Mouse (Mus musculus): ENCODE measurements around the gene Gpr156. TPM values are rescaled to one million over a fixed set of nuclear protein-coding genes. Genes with fewer than 3 reads are reported as not detected.

Gene Gpr156
- polyA plus RNA-seq, 1 experiment from 2014 or later = 4.0 TPM

DNA sequence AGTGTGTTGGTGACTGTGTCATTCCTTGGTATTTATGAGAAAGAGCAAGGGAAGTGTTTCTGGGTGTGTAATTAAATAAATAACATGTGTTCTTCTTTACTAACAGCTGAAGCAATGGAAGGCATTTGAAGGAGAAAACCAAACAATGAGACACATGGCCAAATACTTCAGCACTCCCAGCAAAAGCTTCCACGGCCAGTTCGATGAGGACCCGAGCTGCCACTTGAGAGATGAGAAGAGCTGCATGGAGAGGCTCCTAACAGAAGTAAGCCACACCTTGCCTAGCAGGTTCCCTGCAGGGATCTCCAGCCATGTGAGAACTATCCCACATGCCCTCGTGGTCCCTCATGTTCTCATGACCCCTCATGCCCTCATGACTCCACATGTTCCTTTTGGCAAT, 81.5 kb downstream of the Gpr156 start:
- no peak overlapping the region for H3K4me3 ChIP-seq (ENCODE audit: low read depth, low read length)
- ATAC-seq (ENCODE audit: low FRiP score) (no peak), DNase-seq (ENCODE audit: low spot score) (no peak)
- H3K36me3 ChIP-seq (ENCODE audit: control insufficient read depth, insufficient read depth, low read length) = no peaks in the 10 kb centered on the region
- no peaks in the 10 kb centered on the region for H3K9me3 ChIP-seq (ENCODE audit: control insufficient read depth, low read length)
- 74% methylated on average over 4 of the region's 4 CpGs for WGBS
- no peak overlapping the region for H3K9ac ChIP-seq (ENCODE audit: low read depth, low read length)
- H3K27ac ChIP-seq (ENCODE audit: low read depth, low read length) = no peak overlapping the region
- H3K4me1 ChIP-seq (replicated peaks; ENCODE audit: control insufficient read depth, insufficient read depth, low read length) = peaks cover 7% of the 10 kb centered on the region; the same call in 1 of the 2 replicates
- H3K27me3 ChIP-seq (ENCODE audit: control insufficient read depth, insufficient read depth, low read length) = no peaks in the 10 kb centered on the region
- no peak overlapping the region for H3K4me2 ChIP-seq (replicated peaks; ENCODE audit: low read depth, low read length)

DNA sequence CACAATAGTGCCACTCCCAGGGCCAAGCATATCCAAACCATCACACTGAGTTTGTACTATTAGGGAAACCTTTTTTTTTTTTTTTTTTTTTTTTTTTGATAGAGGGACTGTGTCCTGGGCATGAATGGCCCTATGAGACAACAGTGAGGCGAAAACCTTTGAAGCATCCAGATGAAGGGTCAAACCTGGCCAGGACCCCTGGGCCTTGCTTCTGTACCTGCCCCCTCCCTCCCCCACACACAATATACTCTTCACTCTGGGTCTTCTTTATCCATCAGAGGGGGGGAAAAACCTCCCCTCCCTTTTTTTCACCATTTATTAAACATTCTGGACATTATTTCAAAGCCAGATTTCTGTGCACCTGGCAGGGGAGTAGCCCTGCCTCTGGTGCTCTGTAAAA, 83.5 kb downstream of the Gpr156 start:
- Histone ChIP-seq H3K9ac (ENCODE audit: low read depth, low read length) (peak overlapping the region; percentile 1; the same call in 1 of the 2 replicates), H3K36me3 (ENCODE audit: control insufficient read depth, insufficient read depth, low read length) (no peaks in the 10 kb centered on the region), H3K9me3 (ENCODE audit: control insufficient read depth, low read length) (no peaks in the 10 kb centered on the region), H3K27me3 (ENCODE audit: control insufficient read depth, insufficient read depth, low read length) (no peaks in the 10 kb centered on the region), H3K27ac (ENCODE audit: low read depth, low read length) (peak overlapping the region; percentile 79), H3K4me2 (replicated peaks; ENCODE audit: low read depth, low read length) (no peak overlapping the region), H3K4me3 (ENCODE audit: low read depth, low read length) (no peak overlapping the region), H3K4me1 (replicated peaks; ENCODE audit: control insufficient read depth, insufficient read depth, low read length) (0 out of 2 replicates have a peak, but pooled peaks cover 5% of the 10 kb centered on the region)
- no peak for DNase-seq (ENCODE audit: low spot score)
- WGBS = 71% methylated on average over 1 of the region's 1 CpGs
- peak; percentile 51 for ATAC-seq (ENCODE audit: low FRiP score)

DNA sequence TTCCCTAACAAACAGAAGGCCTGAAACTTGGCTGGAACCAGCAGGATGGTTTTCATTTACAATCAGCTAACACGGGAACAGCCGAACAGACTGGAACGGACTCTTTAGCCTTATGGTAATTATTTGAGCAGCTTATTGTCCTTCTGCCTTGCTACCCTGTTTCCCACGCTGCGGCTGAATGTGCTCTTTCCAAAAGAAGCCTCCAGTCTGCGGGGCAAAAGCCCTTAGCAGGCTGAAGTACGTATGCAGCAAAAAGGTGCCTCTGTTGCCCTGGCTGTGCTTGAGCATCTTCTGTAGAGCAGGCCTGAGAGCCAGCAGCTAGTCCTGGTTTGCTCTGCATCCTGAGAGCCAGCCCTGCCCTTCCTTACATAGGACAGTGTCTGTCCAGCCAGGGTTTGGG, 83.9 kb downstream of the Gpr156 start:
- Histone ChIP-seq H3K4me1 (replicated peaks; ENCODE audit: control insufficient read depth, insufficient read depth, low read length) (0 out of 2 replicates have a peak, but pooled peaks cover 3% of the 10 kb centered on the region), H3K4me3 (ENCODE audit: low read depth, low read length) (no peak overlapping the region), H3K9ac (ENCODE audit: low read depth, low read length) (peak overlapping the region; percentile 1; the same call in 1 of the 2 replicates), H3K36me3 (ENCODE audit: control insufficient read depth, insufficient read depth, low read length) (no peaks in the 10 kb centered on the region), H3K27me3 (ENCODE audit: control insufficient read depth, insufficient read depth, low read length) (no peaks in the 10 kb centered on the region), H3K9me3 (ENCODE audit: control insufficient read depth, low read length) (no peaks in the 10 kb centered on the region), H3K27ac (ENCODE audit: low read depth, low read length) (peak overlapping the region; percentile 79), H3K4me2 (replicated peaks; ENCODE audit: low read depth, low read length) (no peak overlapping the region)
- DNase-seq (ENCODE audit: low spot score) = peak; percentile 49
- WGBS = 25% methylated on average over 7 of the region's 7 CpGs
- peak; percentile 78 for ATAC-seq (ENCODE audit: low FRiP score)

DNA sequence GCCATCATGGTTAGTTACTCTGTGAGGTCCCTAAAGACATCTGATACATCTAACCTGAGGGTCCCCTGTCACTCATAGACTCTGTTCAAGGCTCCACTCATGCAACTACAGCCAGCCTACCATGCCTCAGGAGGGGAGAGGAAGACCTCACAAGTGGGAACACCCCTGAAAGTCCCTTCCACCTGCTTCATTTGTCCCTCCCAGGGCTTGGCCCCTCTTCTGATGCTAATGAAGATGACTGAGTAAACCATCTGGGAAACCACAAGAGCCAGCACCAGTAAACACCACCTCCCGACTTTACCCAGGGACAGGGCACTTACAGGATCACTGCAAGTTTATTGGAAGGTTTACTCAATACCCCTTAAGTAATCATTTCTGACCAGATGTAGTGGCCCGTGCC, 85.5 kb downstream of the Gpr156 start:
- H3K27me3 ChIP-seq (ENCODE audit: control insufficient read depth, insufficient read depth, low read length) = no peaks in the 10 kb centered on the region

DNA sequence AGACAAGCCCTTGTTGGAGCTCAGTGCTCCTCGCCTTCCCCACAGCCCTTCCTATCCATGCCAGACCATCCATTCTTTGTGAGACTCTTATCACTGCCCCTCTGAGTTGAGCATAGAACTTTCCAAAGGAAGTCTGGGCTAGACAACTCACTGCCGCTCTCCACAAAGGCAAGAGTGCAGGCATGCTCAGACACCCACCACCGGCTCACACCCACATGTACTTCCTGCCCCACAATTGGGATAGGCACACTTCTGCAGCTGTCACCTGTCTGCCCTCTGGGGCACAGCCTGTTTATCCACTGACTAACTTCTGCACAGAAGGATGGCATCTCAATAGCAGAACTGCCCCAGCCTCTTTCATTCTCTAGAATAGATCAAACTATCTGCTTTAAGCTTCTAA, 86.2 kb downstream of the Gpr156 start:
- Histone ChIP-seq H3K27me3 (ENCODE audit: control insufficient read depth, insufficient read depth, low read length) (no peaks in the 10 kb centered on the region), H3K4me1 (replicated peaks; ENCODE audit: control insufficient read depth, insufficient read depth, low read length) (0 out of 2 replicates have a peak, but pooled peaks cover 3% of the 10 kb centered on the region), H3K36me3 (ENCODE audit: control insufficient read depth, insufficient read depth, low read length) (no peaks in the 10 kb centered on the region), H3K4me3 (ENCODE audit: low read depth, low read length) (no peak overlapping the region), H3K27ac (ENCODE audit: low read depth, low read length) (no peak overlapping the region), H3K9ac (ENCODE audit: low read depth, low read length) (no peak overlapping the region), H3K9me3 (ENCODE audit: control insufficient read depth, low read length) (no peaks in the 10 kb centered on the region), H3K4me2 (replicated peaks; ENCODE audit: low read depth, low read length) (no peak overlapping the region)
- DNase-seq (ENCODE audit: low spot score) (no peak), ATAC-seq (ENCODE audit: low FRiP score) (no peak)
- 90% methylated on average over 3 of the region's 3 CpGs for WGBS

More for the DNA sequence above, 85.5 kb downstream of the Gpr156 start:
- no peak overlapping the region for H3K27ac ChIP-seq (ENCODE audit: low read depth, low read length)
- 0 out of 2 replicates have a peak, but pooled peaks cover 3% of the 10 kb centered on the region for H3K4me1 ChIP-seq (replicated peaks; ENCODE audit: control insufficient read depth, insufficient read depth, low read length)
- no peak overlapping the region for H3K4me3 ChIP-seq (ENCODE audit: low read depth, low read length)
- no peak overlapping the region for H3K9ac ChIP-seq (ENCODE audit: low read depth, low read length)
- H3K36me3 ChIP-seq (ENCODE audit: control insufficient read depth, insufficient read depth, low read length) = no peaks in the 10 kb centered on the region
- H3K4me2 ChIP-seq (replicated peaks; ENCODE audit: low read depth, low read length) = no peak overlapping the region
- 38% methylated on average over 2 of the region's 2 CpGs for WGBS
- no peaks in the 10 kb centered on the region for H3K9me3 ChIP-seq (ENCODE audit: control insufficient read depth, low read length)
- DNase-seq (ENCODE audit: low spot score) (no peak), ATAC-seq (ENCODE audit: low FRiP score) (no peak)

DNA sequence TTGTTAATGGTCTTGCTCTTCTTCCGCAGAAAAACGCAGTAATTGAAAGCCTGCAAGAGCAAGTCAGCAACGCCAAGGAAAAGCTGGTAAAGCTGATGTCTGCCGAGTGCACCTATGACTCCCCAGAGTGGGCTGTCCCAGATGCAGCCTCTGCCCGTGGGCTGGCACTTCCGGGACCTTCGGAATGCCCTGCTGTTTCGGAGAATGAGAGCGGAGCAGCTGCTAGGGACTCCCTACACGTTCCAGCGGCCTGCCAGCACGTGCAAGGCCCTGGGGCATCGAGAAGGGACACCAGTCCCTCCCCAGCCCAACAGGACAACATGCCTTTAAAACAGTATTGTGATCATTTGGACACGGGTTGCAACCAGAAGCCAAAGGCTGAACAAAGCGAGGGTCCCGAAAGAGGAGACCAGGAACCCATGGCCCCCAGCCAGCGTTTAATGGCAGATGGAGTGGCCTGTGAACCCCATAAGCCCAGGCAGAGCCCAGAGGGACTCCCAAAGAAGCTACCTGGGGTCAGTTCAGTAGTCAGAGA, 88.3 kb downstream of the Gpr156 start:
- Histone ChIP-seq H3K9ac (ENCODE audit: low read depth, low read length) (no peak overlapping the region), H3K36me3 (ENCODE audit: control insufficient read depth, insufficient read depth, low read length) (no peaks in the 10 kb centered on the region), H3K27me3 (ENCODE audit: control insufficient read depth, insufficient read depth, low read length) (no peaks in the 10 kb centered on the region), H3K4me2 (replicated peaks; ENCODE audit: low read depth, low read length) (no peak overlapping the region), H3K9me3 (ENCODE audit: control insufficient read depth, low read length) (no peaks in the 10 kb centered on the region), H3K4me1 (replicated peaks; ENCODE audit: control insufficient read depth, insufficient read depth, low read length) (0 out of 2 replicates have a peak, but pooled peaks cover 3% of the 10 kb centered on the region), H3K27ac (ENCODE audit: low read depth, low read length) (no peak overlapping the region), H3K4me3 (ENCODE audit: low read depth, low read length) (no peak overlapping the region)
- no peak for ATAC-seq (ENCODE audit: low FRiP score)
- WGBS = 83% methylated on average over 17 of the region's 17 CpGs
- no peak for DNase-seq (ENCODE audit: low spot score)

DNA sequence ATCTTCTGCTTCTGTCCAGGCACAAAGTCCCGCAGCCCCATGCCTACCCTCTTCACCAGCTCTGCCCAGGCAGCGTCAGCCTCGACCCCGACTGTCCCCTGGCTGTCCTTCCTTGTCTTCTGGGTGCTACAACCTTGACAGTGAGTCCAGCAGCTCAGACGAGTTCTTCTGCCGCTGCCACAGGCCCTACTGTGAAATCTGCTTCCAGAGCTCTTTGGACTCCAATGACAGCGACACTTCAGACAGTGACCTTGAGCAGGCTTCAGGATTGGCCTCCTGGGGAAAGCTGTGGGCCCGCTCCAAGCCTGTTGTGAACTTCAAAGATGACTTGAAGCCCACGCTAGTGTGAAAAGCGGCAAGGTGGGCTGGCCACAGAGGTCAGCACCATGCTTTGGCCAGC, 89.2 kb downstream of the Gpr156 start:
- Histone ChIP-seq H3K9me3 (ENCODE audit: control insufficient read depth, low read length) (no peaks in the 10 kb centered on the region), H3K4me3 (ENCODE audit: low read depth, low read length) (no peak overlapping the region), H3K36me3 (ENCODE audit: control insufficient read depth, insufficient read depth, low read length) (no peaks in the 10 kb centered on the region), H3K4me2 (replicated peaks; ENCODE audit: low read depth, low read length) (no peak overlapping the region), H3K27ac (ENCODE audit: low read depth, low read length) (no peak overlapping the region), H3K27me3 (ENCODE audit: control insufficient read depth, insufficient read depth, low read length) (no peaks in the 10 kb centered on the region), H3K4me1 (replicated peaks; ENCODE audit: control insufficient read depth, insufficient read depth, low read length) (no peaks in the 10 kb centered on the region), H3K9ac (ENCODE audit: low read depth, low read length) (no peak overlapping the region)
- DNase-seq (ENCODE audit: low spot score) (no peak), ATAC-seq (ENCODE audit: low FRiP score) (no peak)
- WGBS = 80% methylated on average over 10 of the region's 10 CpGs

DNA sequence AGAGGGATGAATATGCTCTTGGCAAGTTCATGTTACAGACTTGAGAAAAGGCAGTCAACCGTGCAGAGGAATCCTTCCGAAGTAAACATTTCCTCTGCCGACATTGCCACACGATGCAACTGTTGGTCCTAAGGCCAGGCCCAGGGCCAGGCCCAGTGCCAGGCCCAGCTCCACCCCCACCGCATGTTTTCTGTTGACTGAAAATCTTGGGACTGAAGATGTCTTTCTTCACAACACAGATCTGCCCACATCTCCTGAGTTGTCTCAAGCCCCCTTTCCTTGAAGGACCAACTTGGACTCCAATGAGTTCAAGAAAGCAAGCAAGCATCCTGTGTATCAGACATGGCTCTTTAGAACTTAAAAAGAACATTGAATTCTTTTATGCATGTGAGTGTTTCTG, 92.1 kb downstream of the Gpr156 start:
- H3K27me3 ChIP-seq (ENCODE audit: control insufficient read depth, insufficient read depth, low read length) = no peaks in the 10 kb centered on the region
- no peak overlapping the region for H3K4me3 ChIP-seq (ENCODE audit: low read depth, low read length)
- no peaks in the 10 kb centered on the region for H3K4me1 ChIP-seq (replicated peaks; ENCODE audit: control insufficient read depth, insufficient read depth, low read length)
- H3K36me3 ChIP-seq (ENCODE audit: control insufficient read depth, insufficient read depth, low read length) = no peaks in the 10 kb centered on the region
- DNase-seq (ENCODE audit: low spot score) (no peak), ATAC-seq (ENCODE audit: low FRiP score) (no peak)
- H3K4me2 ChIP-seq (replicated peaks; ENCODE audit: low read depth, low read length) = no peak overlapping the region
- H3K9me3 ChIP-seq (ENCODE audit: control insufficient read depth, low read length) = no peaks in the 10 kb centered on the region
- H3K27ac ChIP-seq (ENCODE audit: low read depth, low read length) = no peak overlapping the region
- WGBS = 86% methylated on average over 5 of the region's 5 CpGs
- no peak overlapping the region for H3K9ac ChIP-seq (ENCODE audit: low read depth, low read length)

DNA sequence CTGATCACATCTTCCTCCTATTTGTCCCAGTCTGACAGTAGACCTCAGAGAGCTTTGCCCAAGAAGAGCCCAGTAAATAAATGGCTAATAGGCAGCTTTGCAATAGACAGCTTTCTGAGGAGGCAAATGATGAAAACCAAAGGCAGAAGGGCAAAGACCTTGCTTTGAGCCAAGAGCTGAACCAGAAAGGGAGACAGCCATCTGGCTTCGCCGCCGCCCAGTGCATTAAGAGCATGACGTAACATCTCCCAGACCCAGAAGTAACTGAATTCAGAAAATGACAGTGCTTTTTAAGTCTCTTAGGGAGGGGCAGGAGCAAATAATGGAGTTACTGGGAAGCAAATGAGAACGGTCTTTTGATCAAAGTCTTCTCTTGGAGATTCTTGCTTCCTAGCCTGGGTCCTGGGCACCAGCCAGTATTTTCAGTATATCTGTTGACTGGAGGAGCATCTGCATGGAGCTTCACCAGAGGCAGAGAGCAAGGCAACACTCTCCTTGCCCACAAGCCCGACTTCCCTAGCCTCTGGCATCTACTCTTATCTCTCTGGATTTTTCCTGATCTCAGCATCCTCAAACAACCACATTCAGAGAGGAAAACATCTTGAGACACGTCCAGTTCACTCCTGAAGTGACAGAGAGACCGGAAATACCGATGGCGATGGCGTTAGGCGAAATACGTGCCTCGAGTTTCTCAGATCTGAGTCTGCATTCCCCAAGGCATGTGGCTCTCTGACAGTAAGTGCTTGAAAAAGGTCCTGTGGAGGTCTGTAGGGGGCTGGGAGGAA, 92.9 kb downstream of the Gpr156 start:
- Histone ChIP-seq H3K9ac (ENCODE audit: low read depth, low read length) (no peak overlapping the region), H3K4me1 (replicated peaks; ENCODE audit: control insufficient read depth, insufficient read depth, low read length) (no peaks in the 10 kb centered on the region), H3K27me3 (ENCODE audit: control insufficient read depth, insufficient read depth, low read length) (no peaks in the 10 kb centered on the region), H3K4me2 (replicated peaks; ENCODE audit: low read depth, low read length) (no peak overlapping the region), H3K36me3 (ENCODE audit: control insufficient read depth, insufficient read depth, low read length) (no peaks in the 10 kb centered on the region), H3K27ac (ENCODE audit: low read depth, low read length) (no peak overlapping the region), H3K9me3 (ENCODE audit: control insufficient read depth, low read length) (no peaks in the 10 kb centered on the region), H3K4me3 (ENCODE audit: low read depth, low read length) (no peak overlapping the region)
- DNase-seq (ENCODE audit: low spot score) = no peak
- no peak for ATAC-seq (ENCODE audit: low FRiP score)
- 84% methylated on average over 14 of the region's 14 CpGs for WGBS
